Mouse (Mus musculus) MEL (cell line): ENCODE results near the gene Rmdn2. TPM values are rescaled to one million over a fixed set of nuclear protein-coding genes. Genes with fewer than 3 reads are reported as not detected.

ENCODE experiments used
- DNase-seq: peaks from one replicate; pipeline ENCODE4 v3.0.0; 2011; ENCODE audit warnings: low read depth, low spot score
- H3K27ac ChIP-seq: 2 replicates; pipeline ENCODE4 v1.5.1; 2012; ENCODE audit warnings: low read depth, mild to moderate bottlenecking, control low read depth, low read length, moderate library complexity; ENCODE audit not compliant: control insufficient read depth
- H3K27me3 ChIP-seq, 2 experiments: fragments of 150-350 bp in 1 of 2; sonication (generic) in 1 of 2; 2 replicates each; pipeline ENCODE4 v1.6.1; 2012; ENCODE audit warnings: low read length in 2 of 2, mild to moderate bottlenecking in 2 of 2, improper control_type of control experiment in 1 of 2, moderate library complexity in 1 of 2; ENCODE audit not compliant: insufficient read depth in 2 of 2, control insufficient read depth in 1 of 2
- H3K36me3 ChIP-seq, 2 experiments: 2 replicates each; pipeline ENCODE4 v1.6.1; 2012 to 2014; ENCODE audit warnings: low read length in 2 of 2, improper control_type of control experiment in 1 of 2, inconsistent platforms in 1 of 2, mild to moderate bottlenecking in 1 of 2; ENCODE audit not compliant: insufficient read depth in 2 of 2, control insufficient read depth in 1 of 2
- H3K4me1 ChIP-seq, 2 experiments: fragments of 150-350 bp in 1 of 2; sonication (generic) in 1 of 2; 2 replicates each; pipeline ENCODE4 v1.6.1; 2012; ENCODE audit warnings: low read length in 2 of 2, improper control_type of control experiment in 1 of 2, mild to moderate bottlenecking in 1 of 2; ENCODE audit not compliant: insufficient read depth in 2 of 2, control insufficient read depth in 1 of 2
- H3K4me3 ChIP-seq, 2 experiments: fragments of 150-350 bp in 1 of 2; sonication (generic) in 1 of 2; 2 replicates each; pipeline ENCODE4 v1.5.1; 2012; ENCODE audit warnings: low read depth in 2 of 2, low read length in 2 of 2, mild to moderate bottlenecking in 2 of 2, moderate library complexity in 2 of 2, control low read depth in 1 of 2, improper control_type of control experiment in 1 of 2; ENCODE audit not compliant: control insufficient read depth in 1 of 2, insufficient read depth in 1 of 2
- H3K79me2 ChIP-seq: 2 replicates; pipeline ENCODE4 v1.6.1; 2012; ENCODE audit warnings: mild to moderate bottlenecking, low read length, moderate library complexity; ENCODE audit not compliant: control insufficient read depth, poor library complexity, insufficient read depth
- H3K9ac ChIP-seq: 2 replicates; pipeline ENCODE4 v1.6.1; 2012; ENCODE audit warnings: low read depth, mild to moderate bottlenecking, control low read depth, low read length, moderate library complexity; ENCODE audit not compliant: control insufficient read depth, poor library complexity, severe bottlenecking
- H3K9me3 ChIP-seq: fragments of 150-350 bp; sonication (generic); replicated peaks from 2 replicates; pipeline ENCODE4 v1.6.1; 2012; ENCODE audit warnings: mild to moderate bottlenecking, low read length, improper control_type of control experiment, moderate library complexity; ENCODE audit not compliant: insufficient read depth
- CTCF ChIP-seq, 3 experiments: IDR thresholded peaks in 2 of 3; conservative IDR thresholded peaks in 1 of 3; 2 replicates each; pipeline ENCODE4 v1.5.1; 2011 to 2012; ENCODE audit warnings: low read length in 3 of 3, low read depth in 2 of 3, mild to moderate bottlenecking in 2 of 3, improper control_type of control experiment in 1 of 3, inconsistent platforms in 1 of 3, mixed read lengths in 1 of 3, moderate library complexity in 1 of 3; ENCODE audit not compliant: control insufficient read depth in 1 of 3, insufficient read depth in 1 of 3, poor library complexity in 1 of 3, severe bottlenecking in 1 of 3
- GABPA ChIP-seq: IDR thresholded peaks from 2 replicates; pipeline ENCODE4 v1.6.1; 2012; ENCODE audit warnings: low read depth, mild to moderate bottlenecking, inconsistent platforms, low read length, improper control_type of control experiment, moderate library complexity
- MXI1 ChIP-seq: IDR thresholded peaks from 2 replicates; pipeline ENCODE4 v1.6.1; 2011; ENCODE audit warnings: mild to moderate bottlenecking, low read depth, low read length, improper control_type of control experiment
- MYB ChIP-seq: IDR thresholded peaks from 2 replicates; pipeline ENCODE4 v1.6.1; 2011; ENCODE audit warnings: mild to moderate bottlenecking, low read depth, low read length, improper control_type of control experiment
- NELFE ChIP-seq: IDR thresholded peaks from 2 replicates; pipeline ENCODE4 v1.6.1; 2011; ENCODE audit warnings: low read depth, low read length, improper control_type of control experiment
- POLR2AphosphoS2 ChIP-seq: IDR thresholded peaks from 2 replicates; pipeline ENCODE4 v1.6.1; 2011; ENCODE audit warnings: low read length, improper control_type of control experiment
- RAD21 ChIP-seq: IDR thresholded peaks from 2 replicates; pipeline ENCODE4 v1.6.1; 2011; ENCODE audit warnings: mild to moderate bottlenecking, low read depth, low read length, improper control_type of control experiment
- RCOR1 ChIP-seq: IDR thresholded peaks from 2 replicates; pipeline ENCODE4 v1.6.1; 2012; ENCODE audit warnings: low read depth, mild to moderate bottlenecking, inconsistent platforms, low read length, improper control_type of control experiment
- SIN3A ChIP-seq: IDR thresholded peaks from 2 replicates; pipeline ENCODE4 v1.6.1; 2012; ENCODE audit warnings: low read length, improper control_type of control experiment, inconsistent platforms
- SMC3 ChIP-seq: IDR thresholded peaks from 2 replicates; pipeline ENCODE4 v1.6.1; 2011; ENCODE audit warnings: low read depth, low read length, improper control_type of control experiment
- UBTF ChIP-seq: IDR thresholded peaks from 2 replicates; pipeline ENCODE4 v1.6.1; 2012; ENCODE audit warnings: low read depth, mild to moderate bottlenecking, inconsistent platforms, low read length, improper control_type of control experiment, moderate library complexity, borderline replicate concordance; ENCODE audit not compliant: insufficient read depth
- ZC3H11A ChIP-seq: IDR thresholded peaks from 2 replicates; pipeline ENCODE4 v1.6.1; 2012; ENCODE audit warnings: low read depth, mild to moderate bottlenecking, inconsistent platforms, low read length, improper control_type of control experiment
- ZKSCAN1 ChIP-seq: IDR thresholded peaks from 2 replicates; pipeline ENCODE4 v1.6.1; 2012; ENCODE audit warnings: low read depth, mild to moderate bottlenecking, inconsistent platforms, low read length, improper control_type of control experiment, moderate library complexity
- ZNF384 ChIP-seq: IDR thresholded peaks from 2 replicates; pipeline ENCODE4 v1.6.1; 2012; ENCODE audit warnings: low read depth, mild to moderate bottlenecking, inconsistent platforms, low read length, improper control_type of control experiment
- polyA plus RNA-seq, 2 experiments: library from polyadenylated mRNA; stranded (reverse) in 1 of 2; unstranded in 1 of 2; fragments of >175 nt in 1 of 2; fragments of >200 nt in 1 of 2; gene quantifications; 2 replicates each; pipeline versions ENCODE4 v1.2.1 to v1.2.4; 2012; ENCODE audit warnings: low replicate concordance in 2 of 2, low read depth in 1 of 2; ENCODE audit not compliant: insufficient read length in 2 of 2, insufficient read depth in 1 of 2, missing spikeins in 1 of 2
- total RNA-seq: library from RNA; depleted of rRNA; stranded (reverse); fragments of 300-350 nt; gene quantifications from 2 replicates; pipeline ENCODE4 v1.2.3, GENCODE M21; 2012

Rmdn2 gene
- total and polyA plus RNA-seq, 3 experiments = not detected

GRCm38 (mm10) chr17:79578328-79578727, 33.3 kb upstream of the Rmdn2 start:
- DNase-seq = no peak
- H3K4me3 ChIP-seq = no peak overlapping the region
- H3K9ac ChIP-seq = no peak overlapping the region
- no peaks in the 10 kb centered on the region for H3K4me1 ChIP-seq
- TF ChIP-seq NELFE = no peak
- TF ChIP-seq GABPA = no peak
- no peak for TF ChIP-seq UBTF
- no peaks in the 10 kb centered on the region for H3K36me3 ChIP-seq
- peaks cover 0 to 3% of the 10 kb centered on the region in 2 experiments; a peak in 2 of 4 replicates for H3K27me3 ChIP-seq
- no peaks in the 10 kb centered on the region for H3K79me2 ChIP-seq
- no peaks in the 10 kb centered on the region for H3K9me3 ChIP-seq
- no peak overlapping the region for H3K27ac ChIP-seq

DNA sequence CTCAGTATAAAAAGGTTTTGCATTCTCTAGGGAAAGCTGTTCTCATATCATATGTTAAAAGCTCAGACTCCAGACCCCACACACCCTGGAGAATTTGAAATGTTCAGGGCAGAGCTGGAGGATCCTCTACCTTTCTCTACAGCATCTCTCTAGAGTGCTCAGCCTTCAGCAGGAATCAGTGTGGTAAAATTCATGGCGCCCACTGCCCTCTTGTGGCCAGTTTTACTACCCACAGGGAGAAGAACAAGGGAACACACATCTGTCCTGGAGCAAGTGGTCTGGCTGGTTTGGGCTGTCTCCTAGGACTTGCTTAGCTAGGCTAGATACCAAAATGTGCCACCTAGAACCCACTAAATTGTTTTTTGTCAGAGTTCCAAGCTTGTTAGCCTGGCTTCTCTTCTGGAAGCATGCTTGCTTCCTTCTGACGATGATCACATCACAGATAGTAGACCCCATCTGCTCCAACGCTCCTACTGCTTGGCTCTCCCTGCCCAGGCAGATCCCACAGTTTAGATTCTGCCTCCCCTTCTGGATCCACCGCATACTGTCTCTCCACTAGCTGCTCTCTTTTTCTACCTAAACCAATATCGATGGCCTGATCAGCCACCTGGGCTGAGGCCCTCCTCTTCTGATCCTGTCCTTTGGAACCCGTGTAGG, 31.3 kb upstream of the Rmdn2 start:
- peak; percentile 71 for DNase-seq

GRCm38 (mm10) chr17:79583466-79583865, 28.2 kb upstream of the Rmdn2 start:
- Histone ChIP-seq H3K4me3 (no peak overlapping the region), H3K4me1 (no peaks in the 10 kb centered on the region), H3K27ac (no peak overlapping the region), H3K36me3 (no peaks in the 10 kb centered on the region), H3K9me3 (no peaks in the 10 kb centered on the region), H3K9ac (no peak overlapping the region), H3K27me3 (no peaks in the 10 kb centered on the region), H3K79me2 (no peaks in the 10 kb centered on the region)
- DNase-seq = no peak
- no peak for TF ChIP-seq UBTF
- TF ChIP-seq MYB = no peak
- no peak for TF ChIP-seq ZNF384
- TF ChIP-seq SIN3A = no peak
- TF ChIP-seq ZKSCAN1 = no peak
- no peak for TF ChIP-seq POLR2AphosphoS2

More for the DNA sequence above, 31.3 kb upstream of the Rmdn2 start:
- no peaks in the 10 kb centered on the region for H3K79me2 ChIP-seq
- no peaks in the 10 kb centered on the region; a peak in 1 of 4 replicates for H3K27me3 ChIP-seq
- H3K9ac ChIP-seq = no peak overlapping the region
- H3K4me3 ChIP-seq = no peak overlapping the region
- no peak for TF ChIP-seq MXI1
- peak; percentile 74 to 85 (median 83) for TF ChIP-seq CTCF (IDR thresholded peaks at IDR 0.05 in 2 of 3, conservative IDR thresholded peaks at IDR 0.05 in 1 of 3; ENCODE audit: control insufficient read depth in 1 of 3, insufficient read depth in 1 of 3, low read depth in 2 of 3, low read length in 3 of 3, poor library complexity in 1 of 3, severe bottlenecking in 1 of 3)
- TF ChIP-seq RAD21 = peak; percentile 90
- TF ChIP-seq ZC3H11A = peak; percentile 85
- TF ChIP-seq SMC3 = peak; percentile 91
- no peak for TF ChIP-seq RCOR1
- no peaks in the 10 kb centered on the region for H3K36me3 ChIP-seq
- H3K4me1 ChIP-seq = no peaks in the 10 kb centered on the region
- no peak overlapping the region for H3K27ac ChIP-seq
- no peaks in the 10 kb centered on the region for H3K9me3 ChIP-seq
